Mouse (Mus musculus) c-Kit-positive CD71-positive TER-119-negative erythroid progenitor cells, embryonic 14.5 days (primary cell): ENCODE results near the gene Sez6.

Source experiments
- DNase-seq: peaks from one replicate; pipeline ENCODE4 v3.0.0-alpha.2; 2013; ENCODE audit warnings: low read depth

Gene Sez6

DNA sequence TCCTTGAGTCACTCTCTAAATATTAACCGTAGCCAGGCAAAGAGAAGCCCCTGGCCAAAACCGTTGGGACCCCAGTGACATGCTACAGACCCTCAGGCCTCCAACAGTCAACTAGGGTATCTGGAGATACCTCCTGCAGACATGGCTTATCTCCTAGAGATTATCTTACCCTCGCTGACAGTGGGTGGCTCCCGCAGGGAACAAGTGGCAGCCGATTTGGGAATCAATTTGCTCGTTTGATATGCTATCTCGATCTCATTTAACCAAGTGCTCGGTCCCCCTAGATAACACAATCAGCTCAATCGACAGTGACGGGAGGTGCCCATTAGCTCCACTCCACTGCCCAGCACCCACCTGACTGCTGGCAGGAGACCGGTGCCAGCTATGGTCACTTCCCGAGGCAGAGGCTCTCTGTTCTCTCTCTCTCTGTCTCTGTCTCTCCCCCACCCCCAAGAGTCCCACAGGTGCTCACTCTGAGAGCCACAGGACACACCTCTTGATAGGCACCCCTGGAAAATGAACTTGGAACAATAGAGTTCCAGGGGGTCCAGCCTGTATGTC, 19.6 kb downstream of the Sez6 start:
- DNase-seq = no peak

DNA sequence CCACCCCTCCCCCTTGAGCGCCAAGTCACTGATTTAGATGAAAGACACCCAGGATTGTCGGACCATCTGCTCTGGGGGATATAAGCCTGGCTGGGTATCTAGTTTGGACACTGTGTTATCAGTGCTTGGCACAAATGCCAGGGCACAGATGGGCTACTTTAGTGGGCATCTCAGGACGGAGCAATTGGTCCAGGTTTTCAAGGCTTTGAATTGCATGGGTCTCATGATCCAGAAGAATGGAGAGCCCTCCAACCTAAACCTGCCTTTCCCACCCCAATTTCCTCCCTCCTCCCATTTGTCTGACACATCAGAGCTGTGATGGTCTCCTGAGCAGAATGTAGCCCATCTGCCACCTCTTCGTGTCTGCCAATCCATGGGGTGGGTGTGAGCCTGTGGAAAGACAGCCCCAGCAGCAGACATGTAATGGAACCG, 20.2 kb downstream of the Sez6 start:
- DNase-seq = no peak

- DNase-seq = no peak
Measured at GRCm38 (mm10) chr11:77953671-77954070, 23.1 kb downstream of the Sez6 start.

- no peak for DNase-seq
Measured at GRCm38 (mm10) chr11:77956428-77956827, 25.8 kb downstream of the Sez6 start.

DNA sequence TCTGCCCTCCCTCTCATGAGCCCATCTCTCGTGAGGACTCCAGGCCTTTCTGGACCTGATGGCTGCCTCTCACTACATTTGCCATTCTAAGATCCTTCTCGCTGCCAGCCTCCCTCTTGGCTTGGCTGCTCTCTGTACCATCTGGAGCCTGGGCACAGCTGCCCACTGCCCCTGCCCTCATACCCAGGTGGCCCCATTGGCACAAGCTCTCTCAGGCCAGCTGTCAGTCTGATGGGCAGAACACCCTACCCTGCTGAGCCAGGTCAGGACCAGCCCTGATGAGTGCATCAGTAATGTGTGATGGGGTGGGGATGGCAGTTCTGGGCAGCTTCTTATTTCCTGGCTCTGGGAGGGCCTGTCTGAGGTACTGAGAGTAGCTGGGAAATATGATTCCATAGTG, 27.7 kb downstream of the Sez6 start:
- no peak for DNase-seq

DNA sequence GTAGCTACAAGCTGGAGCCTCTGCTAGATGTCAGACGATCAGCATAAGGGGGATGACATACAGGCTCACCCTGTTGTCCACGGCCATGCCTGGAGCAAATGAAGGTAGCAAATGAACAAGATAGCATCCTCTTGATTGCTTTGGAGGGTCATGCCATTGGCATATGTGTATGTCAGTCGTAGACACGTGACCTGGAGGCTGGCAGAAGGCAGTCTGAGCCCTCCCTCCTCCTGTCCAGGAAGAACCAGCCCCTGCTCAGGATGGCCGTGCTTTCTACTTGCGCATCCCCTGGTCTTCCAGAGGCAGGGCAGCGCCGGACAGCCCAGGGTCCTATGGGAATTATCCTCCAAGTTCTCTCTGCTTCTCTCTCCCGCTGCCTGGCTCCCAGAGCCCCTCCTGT, 28.3 kb downstream of the Sez6 start:
- DNase-seq = no peak

- no peak for DNase-seq
Measured at GRCm38 (mm10) chr11:77960199-77960598, 29.6 kb downstream of the Sez6 start.

- no peak for DNase-seq
Measured at GRCm38 (mm10) chr11:77960898-77961297, 30.3 kb downstream of the Sez6 start.

DNA sequence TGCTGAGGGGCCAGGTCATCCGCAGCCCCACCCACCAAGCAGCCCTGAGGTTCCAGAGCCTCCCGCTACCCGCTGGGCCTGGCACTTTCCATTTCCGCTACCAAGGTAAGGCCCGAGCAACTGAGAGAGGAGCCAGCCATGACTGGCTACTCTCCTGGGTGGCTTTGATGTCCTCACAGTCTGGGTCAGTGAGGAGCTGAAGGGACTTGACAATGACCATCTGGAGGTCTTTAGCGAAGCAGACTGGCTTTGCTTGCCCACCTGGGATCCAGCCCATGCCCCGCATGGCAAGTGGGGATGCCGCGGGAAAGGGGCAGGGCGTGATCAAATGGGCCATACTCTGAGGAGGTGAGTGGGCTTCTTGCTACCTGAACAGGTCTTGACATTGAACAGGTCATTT, 32.3 kb downstream of the Sez6 start:
- DNase-seq = no peak

DNA sequence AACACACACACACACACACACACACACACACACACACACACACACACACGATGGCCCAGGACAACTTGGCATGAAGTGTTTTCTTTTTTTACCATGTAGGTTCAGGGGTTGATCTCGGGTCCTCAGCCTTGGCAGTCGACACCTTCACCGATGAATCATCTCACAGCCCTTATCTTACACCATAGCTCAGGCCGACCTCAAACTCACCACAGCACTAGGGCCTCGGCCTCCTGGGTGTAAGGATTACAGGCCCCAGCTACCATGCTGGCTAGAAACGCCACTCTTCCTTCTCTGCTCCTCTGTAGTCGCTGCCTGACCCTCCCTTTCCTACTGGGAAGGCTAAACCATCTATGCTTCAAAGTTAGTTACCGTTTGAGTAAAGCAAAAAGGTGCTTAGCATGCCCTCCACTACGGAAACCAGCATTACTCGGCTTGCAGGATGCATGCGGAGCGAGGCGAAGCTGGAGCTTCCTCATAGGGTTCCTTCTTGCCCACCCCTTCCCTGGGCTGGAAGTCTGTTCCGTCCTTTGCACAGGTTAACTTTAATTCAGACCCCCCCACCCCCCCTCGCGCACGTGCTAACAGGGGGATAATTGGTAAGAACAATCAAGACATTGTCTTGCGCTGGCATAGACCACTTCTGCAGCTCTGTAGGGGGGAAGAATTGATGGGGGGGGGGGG, 34.0 kb downstream of the Sez6 start:
- no peak for DNase-seq

DNA sequence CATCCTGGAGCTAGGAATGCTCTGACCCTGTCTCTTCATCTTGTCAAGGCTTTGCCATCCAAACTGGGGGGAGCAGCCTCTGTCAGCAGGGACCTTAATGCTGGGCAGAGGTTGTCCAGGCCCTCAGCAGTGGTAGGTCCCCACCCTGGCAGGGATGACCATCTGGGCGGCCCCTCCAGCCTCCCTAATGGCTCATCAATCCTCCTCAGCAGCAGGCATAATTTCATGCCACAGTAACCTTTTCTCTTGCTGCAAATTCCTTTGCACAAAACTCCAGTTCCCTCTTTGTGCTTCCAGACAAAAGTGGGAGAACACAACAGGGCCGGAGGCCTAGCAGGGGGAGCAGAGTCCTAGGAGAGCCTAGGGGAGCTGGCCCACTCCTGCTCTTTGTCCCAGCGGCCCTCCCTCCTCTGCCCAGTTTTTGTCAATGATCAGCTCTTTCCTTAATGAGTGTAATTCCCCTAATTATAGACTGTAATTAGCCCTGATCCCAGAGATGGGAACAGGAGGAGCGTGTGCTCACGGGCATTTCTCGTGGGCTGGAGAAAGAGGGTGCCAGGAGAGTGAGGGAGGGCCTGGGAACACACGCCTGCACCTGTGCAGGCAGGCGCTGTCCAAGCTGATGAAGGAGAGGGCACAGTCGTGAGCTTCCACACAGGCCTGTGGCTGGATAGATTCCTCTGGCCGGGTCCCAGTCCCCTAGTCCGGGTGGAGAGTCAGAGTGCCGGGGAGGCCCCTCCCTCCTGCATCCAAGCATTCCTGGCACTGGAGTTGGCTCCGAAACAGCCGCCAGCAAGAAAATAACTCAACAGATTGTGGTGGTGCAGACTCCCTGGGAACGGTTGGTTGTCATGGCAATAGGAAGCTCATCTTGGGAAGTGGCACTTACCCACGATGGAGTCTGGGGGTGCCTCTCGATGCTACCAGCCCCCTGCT, 34.8 kb downstream of the Sez6 start:
- DNase-seq = no peak

DNA sequence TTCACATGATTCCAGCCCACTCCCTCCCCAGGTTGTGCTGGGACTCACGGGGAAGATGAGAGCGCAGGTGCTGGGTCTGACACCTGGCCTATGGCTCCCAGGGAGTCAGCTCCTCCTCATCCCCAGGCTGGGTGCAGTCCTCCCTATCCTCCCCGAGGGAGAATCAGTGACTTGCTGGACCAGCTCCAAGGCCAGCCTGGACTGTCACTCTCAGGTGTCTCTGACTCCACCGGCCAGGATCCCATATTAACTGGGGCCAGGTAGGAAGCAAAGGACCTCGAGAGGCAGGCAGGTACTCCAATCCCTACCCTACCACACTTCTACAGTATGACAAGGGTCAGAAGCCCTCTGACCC, 35.4 kb downstream of the Sez6 start:
- no peak for DNase-seq

DNA sequence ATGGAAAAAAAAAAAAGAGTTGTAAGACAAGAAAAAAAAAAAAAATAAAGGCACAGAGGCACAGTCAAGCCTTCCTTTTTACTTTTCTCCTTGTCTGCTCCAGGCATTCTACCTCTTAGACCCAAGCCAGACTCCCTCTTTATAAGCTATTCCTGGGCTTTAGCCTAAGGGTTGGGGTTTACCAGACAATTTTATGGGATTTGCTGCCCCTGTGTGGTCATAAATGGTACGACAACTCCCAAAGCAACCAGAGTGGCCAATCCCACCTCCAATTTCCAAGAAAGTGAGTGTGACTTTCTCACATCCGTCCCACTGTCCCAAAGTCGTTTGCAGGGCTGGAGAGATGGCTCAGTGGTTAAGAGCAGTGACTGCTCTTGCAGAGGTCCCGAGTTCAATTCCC, 36.5 kb downstream of the Sez6 start:
- DNase-seq = peak; percentile 56

- DNase-seq = no peak
Measured at GRCm38 (mm10) chr11:77968786-77969185, 38.2 kb downstream of the Sez6 start.

- no peak for DNase-seq
Measured at GRCm38 (mm10) chr11:77970718-77971117, 40.1 kb downstream of the Sez6 start.

GRCm38 (mm10) chr11:77973520-77973919, 42.9 kb downstream of the Sez6 start:
- DNase-seq = no peak

- DNase-seq = no peak
Measured at GRCm38 (mm10) chr11:77974325-77974724, 43.7 kb downstream of the Sez6 start.

DNA sequence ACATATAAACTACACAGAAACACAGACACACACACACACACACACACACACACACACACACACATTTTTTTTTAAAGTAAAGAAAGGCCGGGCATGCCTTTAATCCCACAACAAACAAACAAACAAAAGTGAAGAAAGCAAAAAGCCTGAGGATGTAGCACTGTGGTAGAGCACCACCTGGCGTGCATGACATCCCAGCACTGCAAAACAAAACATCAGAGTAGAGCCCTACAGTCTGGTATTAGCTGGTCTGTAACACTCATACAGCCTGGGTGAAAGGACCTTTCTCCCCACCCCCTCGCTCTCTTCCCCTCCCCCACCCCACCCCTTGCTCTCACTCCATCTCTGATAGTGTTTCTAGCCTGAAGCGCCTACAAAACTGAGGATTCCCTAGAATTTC, 45.3 kb downstream of the Sez6 start:
- no peak for DNase-seq

GRCm38 (mm10) chr11:77978161-77978560, 47.6 kb downstream of the Sez6 start:
- DNase-seq = no peak

GRCm38 (mm10) chr11:77979221-77979809, 48.7 kb downstream of the Sez6 start:
- DNase-seq = no peak

DNA sequence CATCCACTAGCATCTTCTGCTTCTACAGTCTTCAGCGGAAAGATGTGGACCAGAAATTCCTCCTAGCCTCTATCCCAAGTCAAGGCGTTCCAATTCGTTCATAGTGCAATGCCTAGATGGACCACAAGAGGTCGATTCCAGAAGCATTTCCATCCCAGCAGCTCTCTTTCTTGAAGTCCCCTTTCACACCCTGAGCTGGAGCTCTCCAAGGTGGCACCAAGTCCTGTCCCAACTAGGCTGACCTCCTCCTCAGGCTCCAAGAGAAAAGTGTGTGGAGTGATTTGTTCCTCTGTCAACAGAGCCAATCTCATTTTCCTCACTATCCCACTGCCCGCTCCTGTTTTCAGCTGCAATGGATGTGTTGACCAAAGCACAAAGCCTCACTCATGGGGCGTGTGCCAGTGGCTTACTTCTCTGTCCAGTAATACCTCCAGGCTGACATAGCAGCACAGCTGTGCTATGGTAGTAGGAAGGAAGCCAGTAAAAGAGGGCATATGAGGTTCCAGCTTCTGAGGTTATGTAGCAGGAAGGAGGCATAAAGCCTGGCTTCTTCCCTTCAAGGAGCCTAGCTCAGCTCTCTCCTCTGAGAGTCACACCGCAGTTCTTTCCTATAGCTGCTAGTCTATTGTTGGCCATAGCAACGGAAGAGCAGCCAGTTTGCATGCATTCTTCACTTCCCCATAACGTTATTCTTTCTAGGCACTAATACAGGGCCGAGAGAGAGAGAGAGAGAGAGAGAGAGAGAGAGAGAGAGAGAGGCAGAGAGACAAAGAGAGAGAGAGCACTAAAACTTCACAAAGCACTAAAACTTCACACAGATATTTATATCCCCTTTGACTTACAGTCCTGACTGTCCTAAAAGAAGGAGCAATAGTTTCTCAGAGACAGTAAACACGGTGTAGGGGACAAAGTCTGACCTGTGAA, 49.9 kb downstream of the Sez6 start:
- DNase-seq = peak; percentile 72
